Mouse (Mus musculus): ENCODE measurements around the gene Fam13a. TPM values are rescaled to one million over a fixed set of nuclear protein-coding genes. Genes with fewer than 3 reads are reported as not detected.

The Fam13a gene
- polyA plus RNA-seq, 1 experiment: 2.3 TPM

DNA sequence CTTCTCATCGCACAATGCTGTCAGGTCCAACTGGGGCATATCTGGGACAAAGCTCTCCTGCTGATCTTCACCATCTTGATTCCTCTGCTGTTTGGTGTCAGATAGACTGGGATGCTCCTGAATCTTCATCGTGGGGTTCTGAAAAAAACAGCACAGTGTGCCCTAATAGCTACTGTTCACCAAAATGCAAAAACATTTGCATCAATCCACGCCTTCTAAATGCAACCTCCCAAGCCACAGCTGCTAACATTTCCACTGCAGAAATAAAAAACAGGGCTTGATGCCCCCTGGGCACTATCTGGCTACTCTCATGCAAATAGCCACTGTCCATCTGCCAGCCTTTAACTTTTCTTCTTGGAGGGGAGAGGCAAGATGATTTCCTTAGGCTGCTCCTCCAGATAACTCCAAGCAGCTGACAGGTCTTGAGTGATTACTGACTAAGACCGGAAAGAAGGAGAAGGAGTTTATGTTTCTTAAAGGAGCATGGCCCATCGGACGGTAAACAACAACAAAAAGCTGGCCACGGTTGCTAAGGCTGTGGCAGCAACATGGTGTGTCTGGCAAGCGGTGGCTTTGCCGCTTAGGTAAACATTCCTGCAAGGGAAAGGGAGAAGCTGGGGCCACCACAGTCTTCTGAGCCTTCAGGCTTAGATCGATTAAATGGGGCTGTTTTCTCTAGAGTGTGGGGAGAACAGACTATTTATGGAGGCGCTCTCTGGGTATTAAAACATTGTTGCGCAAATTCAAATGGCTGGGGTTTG is 59.1 kb downstream of the Fam13a start:
- H3K4me3 ChIP-seq (ENCODE audit: control insufficient read depth, insufficient read depth, low read length): no peak overlapping the region
- no peak overlapping the region for H3K27ac ChIP-seq (ENCODE audit: control insufficient read depth, insufficient read depth, low read length)
- H3K27me3 ChIP-seq (ENCODE audit: control insufficient read depth, insufficient read depth, low read length): no peaks in the 10 kb centered on the region
- H3K36me3 ChIP-seq (ENCODE audit: control insufficient read depth, insufficient read depth, low read length): no peaks in the 10 kb centered on the region
- no peaks in the 10 kb centered on the region for H3K4me1 ChIP-seq (replicated peaks; ENCODE audit: control insufficient read depth, insufficient read depth, low read length)
- no peak for TF ChIP-seq CTCF (IDR thresholded peaks at IDR 0.05; ENCODE audit: borderline replicate concordance, control insufficient read depth, extremely low read depth, insufficient read depth, low read length, poor library complexity)
- no peak for TF ChIP-seq POLR2A (IDR thresholded peaks at IDR 0.05; ENCODE audit: control insufficient read depth, extremely low read depth, insufficient read depth, low read length, poor library complexity)
- no peak for DNase-seq
- 76% methylated on average over 12 of the region's 12 CpGs for WGBS

DNA sequence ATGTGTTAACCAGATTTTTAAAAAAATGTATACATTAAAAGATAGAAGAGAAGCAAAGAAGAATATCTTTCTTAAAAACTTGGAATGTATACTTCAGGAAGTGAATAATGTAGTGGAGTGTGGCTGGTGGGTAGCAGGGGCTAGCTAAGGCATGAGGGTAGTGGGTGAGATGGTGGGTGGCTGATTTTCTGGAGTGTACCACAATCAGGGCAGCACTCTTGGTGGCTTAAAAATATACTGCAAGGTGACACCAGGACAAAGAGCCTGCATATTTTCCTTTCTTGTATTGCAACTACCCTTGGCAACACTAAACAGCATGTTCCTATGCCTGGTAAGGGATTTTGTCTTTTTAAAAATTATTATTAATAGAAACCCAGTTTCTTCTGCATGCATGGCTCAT is 59.8 kb downstream of the Fam13a start:
- no peaks in the 10 kb centered on the region for H3K27me3 ChIP-seq (ENCODE audit: control insufficient read depth, insufficient read depth, low read length)
- no peak overlapping the region for H3K27ac ChIP-seq (ENCODE audit: control insufficient read depth, insufficient read depth, low read length)
- TF ChIP-seq POLR2A (IDR thresholded peaks at IDR 0.05; ENCODE audit: control insufficient read depth, extremely low read depth, insufficient read depth, low read length, poor library complexity) (no peak), CTCF (IDR thresholded peaks at IDR 0.05; ENCODE audit: borderline replicate concordance, control insufficient read depth, extremely low read depth, insufficient read depth, low read length, poor library complexity) (no peak)
- H3K36me3 ChIP-seq (ENCODE audit: control insufficient read depth, insufficient read depth, low read length): no peaks in the 10 kb centered on the region
- no peaks in the 10 kb centered on the region for H3K4me1 ChIP-seq (replicated peaks; ENCODE audit: control insufficient read depth, insufficient read depth, low read length)
- no peak overlapping the region for H3K4me3 ChIP-seq (ENCODE audit: control insufficient read depth, insufficient read depth, low read length)
- no peak for DNase-seq

DNA sequence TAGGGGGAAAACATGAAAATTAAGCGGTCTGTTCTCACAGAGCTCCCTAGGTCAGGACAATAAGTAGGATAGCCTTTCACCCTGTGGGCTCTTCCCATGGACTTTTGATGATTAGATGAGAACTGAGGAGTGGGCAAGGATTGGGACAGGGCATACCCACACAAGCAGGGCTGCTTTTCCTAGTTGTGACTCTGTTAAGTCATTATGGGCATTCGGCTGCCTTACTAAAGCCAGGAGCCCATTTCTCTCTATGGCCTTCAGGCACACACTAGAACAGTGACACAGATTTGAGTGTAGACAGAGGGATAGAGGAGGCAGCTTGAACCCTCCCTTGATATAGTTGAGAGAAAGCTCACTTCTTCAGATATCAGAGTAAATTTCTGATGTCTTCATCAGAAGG is 60.3 kb downstream of the Fam13a start:
- Histone ChIP-seq H3K36me3 (ENCODE audit: control insufficient read depth, insufficient read depth, low read length) (no peaks in the 10 kb centered on the region), H3K4me1 (replicated peaks; ENCODE audit: control insufficient read depth, insufficient read depth, low read length) (no peaks in the 10 kb centered on the region), H3K27me3 (ENCODE audit: control insufficient read depth, insufficient read depth, low read length) (no peaks in the 10 kb centered on the region), H3K4me3 (ENCODE audit: control insufficient read depth, insufficient read depth, low read length) (no peak overlapping the region), H3K27ac (ENCODE audit: control insufficient read depth, insufficient read depth, low read length) (no peak overlapping the region)
- TF ChIP-seq CTCF (IDR thresholded peaks at IDR 0.05; ENCODE audit: borderline replicate concordance, control insufficient read depth, extremely low read depth, insufficient read depth, low read length, poor library complexity) (no peak), POLR2A (IDR thresholded peaks at IDR 0.05; ENCODE audit: control insufficient read depth, extremely low read depth, insufficient read depth, low read length, poor library complexity) (no peak)
- 99% methylated on average over 2 of the region's 2 CpGs for WGBS
- no peak for DNase-seq

DNA sequence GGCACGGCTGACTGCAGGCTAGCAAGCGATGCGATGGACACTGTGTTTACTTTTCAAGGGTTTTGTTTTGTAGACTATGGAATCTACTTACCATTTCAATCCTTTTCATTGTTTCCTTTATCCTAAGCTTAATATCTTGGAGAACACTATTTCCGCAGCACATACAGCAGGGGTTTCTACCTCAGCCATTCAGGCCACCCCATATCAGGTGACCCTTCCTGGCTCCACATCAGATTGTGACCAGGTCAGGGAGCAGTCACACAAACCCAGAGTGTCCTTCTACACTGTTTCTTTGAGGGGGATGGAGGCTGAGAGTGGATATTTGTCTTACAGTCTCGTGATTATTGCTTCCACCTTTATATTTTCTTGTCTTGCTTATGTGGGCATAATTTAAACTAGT is 61.7 kb downstream of the Fam13a start:
- TF ChIP-seq CTCF (IDR thresholded peaks at IDR 0.05; ENCODE audit: borderline replicate concordance, control insufficient read depth, extremely low read depth, insufficient read depth, low read length, poor library complexity) (no peak), POLR2A (IDR thresholded peaks at IDR 0.05; ENCODE audit: control insufficient read depth, extremely low read depth, insufficient read depth, low read length, poor library complexity) (no peak)
- Histone ChIP-seq H3K4me3 (ENCODE audit: control insufficient read depth, insufficient read depth, low read length) (no peak overlapping the region), H3K27ac (ENCODE audit: control insufficient read depth, insufficient read depth, low read length) (no peak overlapping the region), H3K36me3 (ENCODE audit: control insufficient read depth, insufficient read depth, low read length) (no peaks in the 10 kb centered on the region), H3K4me1 (replicated peaks; ENCODE audit: control insufficient read depth, insufficient read depth, low read length) (no peaks in the 10 kb centered on the region), H3K27me3 (ENCODE audit: control insufficient read depth, insufficient read depth, low read length) (no peaks in the 10 kb centered on the region)
- no peak for DNase-seq
- WGBS: 92% methylated on average over 5 of the region's 5 CpGs

DNA sequence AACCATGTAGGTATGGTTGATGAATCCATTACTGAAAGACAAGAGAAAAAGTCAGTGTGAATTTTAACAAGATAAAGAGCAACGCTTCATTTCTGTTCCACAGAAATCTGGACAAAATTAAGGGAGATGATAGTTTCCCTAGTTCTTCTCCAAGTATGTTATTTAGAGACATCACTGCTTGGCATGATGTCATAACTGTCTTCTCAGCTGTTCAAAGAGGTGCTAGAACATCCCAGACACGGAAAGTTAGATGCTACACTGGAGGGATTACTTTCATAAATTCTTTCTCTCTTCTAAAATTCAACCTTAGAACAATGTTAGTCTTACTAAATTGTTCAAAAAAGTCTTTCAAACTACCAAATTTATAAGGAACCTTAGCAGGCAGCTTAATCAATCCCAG is 63.8 kb downstream of the Fam13a start:
- Histone ChIP-seq H3K4me3 (ENCODE audit: control insufficient read depth, insufficient read depth, low read length) (no peak overlapping the region), H3K27me3 (ENCODE audit: control insufficient read depth, insufficient read depth, low read length) (no peaks in the 10 kb centered on the region), H3K27ac (ENCODE audit: control insufficient read depth, insufficient read depth, low read length) (no peak overlapping the region), H3K36me3 (ENCODE audit: control insufficient read depth, insufficient read depth, low read length) (no peaks in the 10 kb centered on the region), H3K4me1 (replicated peaks; ENCODE audit: control insufficient read depth, insufficient read depth, low read length) (no peaks in the 10 kb centered on the region)
- 95% methylated on average over 2 of the region's 2 CpGs for whole genome bisulfite sequencing
- DNase-seq: no peak
- TF ChIP-seq POLR2A (IDR thresholded peaks at IDR 0.05; ENCODE audit: control insufficient read depth, extremely low read depth, insufficient read depth, low read length, poor library complexity) (no peak), CTCF (IDR thresholded peaks at IDR 0.05; ENCODE audit: borderline replicate concordance, control insufficient read depth, extremely low read depth, insufficient read depth, low read length, poor library complexity) (no peak)

DNA sequence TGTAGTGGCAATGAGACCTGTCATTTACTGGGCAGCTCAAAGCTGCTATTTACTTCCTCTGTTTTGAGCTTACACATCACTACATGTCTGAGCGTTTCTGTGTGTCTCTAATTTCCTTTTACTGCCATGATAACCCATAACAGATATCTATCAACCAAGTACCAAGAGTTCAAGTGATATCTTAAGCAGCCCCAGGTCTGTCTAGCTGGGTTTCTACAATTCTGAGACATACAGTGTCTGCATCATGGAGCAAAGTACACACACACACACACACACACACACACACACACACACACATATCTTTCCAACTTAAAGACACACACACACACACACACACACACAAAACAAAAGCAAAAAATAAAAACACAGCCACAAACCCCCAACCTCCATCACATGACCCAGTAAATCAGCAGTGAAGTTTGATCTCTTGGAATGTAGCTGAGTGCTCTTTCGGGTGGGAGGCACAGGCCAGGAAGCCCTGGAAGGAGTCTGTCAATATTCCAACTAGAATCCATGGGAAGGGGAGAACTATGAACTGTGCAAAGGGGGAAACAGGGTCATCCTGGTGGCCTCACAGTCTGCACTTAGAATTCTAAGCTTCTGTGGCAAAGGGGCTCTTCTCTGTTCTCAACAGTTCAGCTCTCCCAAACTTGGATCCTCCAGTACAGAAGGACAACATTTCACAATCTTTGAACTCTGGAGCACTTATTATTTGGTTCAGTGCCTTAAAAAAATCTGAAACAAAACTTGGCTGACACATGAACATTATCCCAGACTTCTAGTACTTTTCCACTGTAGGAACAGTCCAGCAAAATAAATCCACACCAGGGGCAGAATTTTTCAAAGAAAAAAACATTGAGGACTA is 73.0 kb downstream of the Fam13a start:
- no peaks in the 10 kb centered on the region for H3K4me1 ChIP-seq (replicated peaks; ENCODE audit: control insufficient read depth, insufficient read depth, low read length)
- DNase-seq: no peak
- WGBS: 63% methylated on average over 2 of the region's 2 CpGs
- H3K27me3 ChIP-seq (ENCODE audit: control insufficient read depth, insufficient read depth, low read length): no peaks in the 10 kb centered on the region
- H3K36me3 ChIP-seq (ENCODE audit: control insufficient read depth, insufficient read depth, low read length): no peaks in the 10 kb centered on the region
- H3K4me3 ChIP-seq (ENCODE audit: control insufficient read depth, insufficient read depth, low read length): no peak overlapping the region
- TF ChIP-seq CTCF (IDR thresholded peaks at IDR 0.05; ENCODE audit: borderline replicate concordance, control insufficient read depth, extremely low read depth, insufficient read depth, low read length, poor library complexity) (no peak), POLR2A (IDR thresholded peaks at IDR 0.05; ENCODE audit: control insufficient read depth, extremely low read depth, insufficient read depth, low read length, poor library complexity) (no peak)
- H3K27ac ChIP-seq (ENCODE audit: control insufficient read depth, insufficient read depth, low read length): no peak overlapping the region
